Mouse (Mus musculus): Measurements from ENCODE around the gene Sars. TPM values are rescaled to one million over a fixed set of nuclear protein-coding genes. Genes with fewer than 3 reads are reported as not detected.

The Sars gene
- polyA plus RNA-seq, 1 experiment from 2014 or later, result 132 TPM

- H3K4me3 ChIP-seq, result peak overlapping the region; percentile 82
- H3K36me3 ChIP-seq (replicated peaks), result peaks cover 34% of the 10 kb centered on the region
- peaks cover 29% of the 10 kb centered on the region for H3K4me1 ChIP-seq
- H3K27me3 ChIP-seq (replicated peaks; ENCODE audit: low read depth, poor library complexity, severe bottlenecking), result peaks cover 42% of the 10 kb centered on the region
- under 1% methylated on average over 48 of the region's 48 CpGs for WGBS
- peaks cover 25% of the 10 kb centered on the region for H3K9me3 ChIP-seq
- peak overlapping the region; percentile 93 for H3K27ac ChIP-seq (replicated peaks)
- peak; percentile 90 for DNase-seq (ENCODE audit: low spot score)
These were observed 29.2 kb downstream of the Sars start for GRCm38 (mm10) chr3:108415831-108416223.

GRCm38 (mm10) chr3:108414857-108415830, 29.9 kb downstream of the Sars start, which contains the start of gene Celsr2:
Gene Celsr2 (minus strand): TSS chr3:108415552.
- H3K4me3 ChIP-seq, result peak within 1 kb of the TSS; percentile 82
- peaks cover 36% of the 10 kb centered on the region for H3K36me3 ChIP-seq (replicated peaks)
- H3K27ac ChIP-seq (replicated peaks), result peak within 1 kb of the TSS; percentile 93
- 6% methylated on average over 67 of the region's 67 CpGs for WGBS
- H3K9me3 ChIP-seq, result peaks cover 25% of the 10 kb centered on the region
- peaks cover 36% of the 10 kb centered on the region for H3K4me1 ChIP-seq
- DNase-seq (ENCODE audit: low spot score), result peak; percentile 69
- peaks cover 42% of the 10 kb centered on the region for H3K27me3 ChIP-seq (replicated peaks; ENCODE audit: low read depth, poor library complexity, severe bottlenecking)

- WGBS, result 97% methylated on average over 35 of the region's 35 CpGs
- no peak overlapping the region for H3K27ac ChIP-seq (replicated peaks)
- peak overlapping the region; percentile 82; the same call in 1 of the 2 replicates for H3K4me3 ChIP-seq
- DNase-seq (ENCODE audit: low spot score), result no peak
- peaks cover 46% of the 10 kb centered on the region for H3K4me1 ChIP-seq
- peaks cover 48% of the 10 kb centered on the region for H3K36me3 ChIP-seq (replicated peaks)
- peaks cover 25% of the 10 kb centered on the region for H3K9me3 ChIP-seq
- H3K27me3 ChIP-seq (replicated peaks; ENCODE audit: low read depth, poor library complexity, severe bottlenecking), result peaks cover 42% of the 10 kb centered on the region
These were observed 31.2 kb downstream of the Sars start for GRCm38 (mm10) chr3:108413634-108414360.

GRCm38 (mm10) chr3:108411754-108412121, 33.3 kb downstream of the Sars start:
- Histone ChIP-seq H3K4me3 (peak overlapping the region; percentile 49), H3K9me3 (peaks cover 25% of the 10 kb centered on the region), H3K36me3 (replicated peaks) (peaks cover 67% of the 10 kb centered on the region), H3K27me3 (replicated peaks; ENCODE audit: low read depth, poor library complexity, severe bottlenecking) (peaks cover 23% of the 10 kb centered on the region), H3K4me1 (peaks cover 51% of the 10 kb centered on the region), H3K27ac (replicated peaks) (peak overlapping the region; percentile 86)
- WGBS, result 54% methylated on average over 8 of the region's 8 CpGs
- DNase-seq (ENCODE audit: low spot score), result no peak

- peaks cover 18% of the 10 kb centered on the region for H3K27me3 ChIP-seq (replicated peaks; ENCODE audit: low read depth, poor library complexity, severe bottlenecking)
- WGBS, result 31% methylated on average over 5 of the region's 5 CpGs
- peaks cover 25% of the 10 kb centered on the region for H3K9me3 ChIP-seq
- peaks cover 72% of the 10 kb centered on the region for H3K36me3 ChIP-seq (replicated peaks)
- no peak for DNase-seq (ENCODE audit: low spot score)
- peak overlapping the region; percentile 86 for H3K27ac ChIP-seq (replicated peaks)
- H3K4me3 ChIP-seq, result peak overlapping the region; percentile 49
- H3K4me1 ChIP-seq, result peaks cover 57% of the 10 kb centered on the region
These were observed 33.8 kb downstream of the Sars start for GRCm38 (mm10) chr3:108411026-108411753.

GRCm38 (mm10) chr3:108410359-108410714, 34.7 kb downstream of the Sars start:
- peak; percentile 52 for DNase-seq (ENCODE audit: low spot score)
- H3K9me3 ChIP-seq, result peaks cover 25% of the 10 kb centered on the region
- H3K36me3 ChIP-seq (replicated peaks), result peaks cover 78% of the 10 kb centered on the region
- peaks cover 57% of the 10 kb centered on the region for H3K4me1 ChIP-seq
- WGBS, result 11% methylated on average over 5 of the region's 5 CpGs
- peak overlapping the region; percentile 86 for H3K27ac ChIP-seq (replicated peaks)
- peak overlapping the region; percentile 49 for H3K4me3 ChIP-seq
- peaks cover 14% of the 10 kb centered on the region for H3K27me3 ChIP-seq (replicated peaks; ENCODE audit: low read depth, poor library complexity, severe bottlenecking)

GRCm38 (mm10) chr3:108409656-108410358, 35.2 kb downstream of the Sars start:
- peaks cover 9% of the 10 kb centered on the region for H3K27me3 ChIP-seq (replicated peaks; ENCODE audit: low read depth, poor library complexity, severe bottlenecking)
- peaks cover 81% of the 10 kb centered on the region for H3K36me3 ChIP-seq (replicated peaks)
- whole genome bisulfite sequencing, result 50% methylated on average over 8 of the region's 8 CpGs
- no peak for DNase-seq (ENCODE audit: low spot score)
- H3K4me1 ChIP-seq, result peaks cover 55% of the 10 kb centered on the region
- peak overlapping the region; percentile 49 for H3K4me3 ChIP-seq
- peaks cover 25% of the 10 kb centered on the region for H3K9me3 ChIP-seq
- H3K27ac ChIP-seq (replicated peaks), result peak overlapping the region; percentile 86

GRCm38 (mm10) chr3:108408517-108409008, 36.4 kb downstream of the Sars start:
- H3K4me3 ChIP-seq, result no peak overlapping the region

GRCm38 (mm10) chr3:108406306-108406885, 38.6 kb downstream of the Sars start:
- peaks cover 82% of the 10 kb centered on the region for H3K36me3 ChIP-seq (replicated peaks)
- peak overlapping the region; percentile 27 for H3K27ac ChIP-seq (replicated peaks)
- no peaks in the 10 kb centered on the region for H3K27me3 ChIP-seq (replicated peaks; ENCODE audit: low read depth, poor library complexity, severe bottlenecking)
- no peak overlapping the region for H3K4me3 ChIP-seq
- H3K9me3 ChIP-seq, result no peaks in the 10 kb centered on the region
- no peak for DNase-seq (ENCODE audit: low spot score)
- H3K4me1 ChIP-seq, result peaks cover 60% of the 10 kb centered on the region
- WGBS, result 89% methylated on average over 24 of the region's 24 CpGs

More at GRCm38 (mm10) chr3:108408517-108409008, 36.4 kb downstream of the Sars start:
- Histone ChIP-seq H3K4me1 (peaks cover 53% of the 10 kb centered on the region), H3K27me3 (replicated peaks; ENCODE audit: low read depth, poor library complexity, severe bottlenecking) (no peaks in the 10 kb centered on the region), H3K36me3 (replicated peaks) (peaks cover 80% of the 10 kb centered on the region), H3K27ac (replicated peaks) (no peak overlapping the region), H3K9me3 (peaks cover 13% of the 10 kb centered on the region)
- 91% methylated on average over 8 of the region's 8 CpGs for WGBS
- DNase-seq (ENCODE audit: low spot score), result no peak

GRCm38 (mm10) chr3:108405536-108406305, 39.3 kb downstream of the Sars start:
- Histone ChIP-seq H3K4me3 (peak overlapping the region; percentile 23; the same call in 1 of the 2 replicates), H3K36me3 (replicated peaks) (peaks cover 88% of the 10 kb centered on the region), H3K27me3 (replicated peaks; ENCODE audit: low read depth, poor library complexity, severe bottlenecking) (no peaks in the 10 kb centered on the region), H3K9me3 (no peaks in the 10 kb centered on the region), H3K27ac (replicated peaks) (peak overlapping the region; percentile 77), H3K4me1 (peaks cover 53% of the 10 kb centered on the region)
- 45% methylated on average over 14 of the region's 14 CpGs for WGBS
- peak; percentile 25 for DNase-seq (ENCODE audit: low spot score)

- Histone ChIP-seq H3K4me3 (no peak overlapping the region), H3K27me3 (replicated peaks; ENCODE audit: low read depth, poor library complexity, severe bottlenecking) (no peaks in the 10 kb centered on the region), H3K9me3 (no peaks in the 10 kb centered on the region), H3K27ac (replicated peaks) (peak overlapping the region; percentile 55; the same call in 1 of the 2 replicates), H3K36me3 (replicated peaks) (peaks cover 94% of the 10 kb centered on the region), H3K4me1 (peaks cover 37% of the 10 kb centered on the region)
- 89% methylated on average over 15 of the region's 15 CpGs for WGBS
- no peak for DNase-seq (ENCODE audit: low spot score)
These were observed 42.5 kb downstream of the Sars start for GRCm38 (mm10) chr3:108402528-108402920.

Measured in embryonic facial prominence, embryonic 10.5 days (tissue).